Mouse (Mus musculus) small intestine, adult 2 months (tissue): ENCODE measurements around the gene Jaml. TPM values are rescaled to one million over a fixed set of nuclear protein-coding genes. Genes with fewer than 3 reads are reported as not detected.

Source experiments
- H3K27ac ChIP-seq: fragments of 200-500 bp; 2 replicates; pipeline ENCODE4 v1.5.1; 2012; ENCODE audit warnings: low read depth, low read length, control low read depth, inconsistent platforms; ENCODE audit not compliant: insufficient read depth
- H3K27me3 ChIP-seq: fragments of 200-500 bp; 2 replicates; pipeline ENCODE4 v1.6.1; 2012; ENCODE audit warnings: mild to moderate bottlenecking, moderate library complexity, low read length, inconsistent platforms; ENCODE audit not compliant: control insufficient read depth, insufficient read depth
- H3K36me3 ChIP-seq: fragments of 200-500 bp; 2 replicates; pipeline ENCODE4 v1.6.1; 2012; ENCODE audit warnings: mild to moderate bottlenecking, low read length, control low read depth, inconsistent platforms; ENCODE audit not compliant: control insufficient read depth, insufficient read depth
- H3K4me1 ChIP-seq: fragments of 200-500 bp; 2 replicates; pipeline ENCODE4 v1.6.1; 2012; ENCODE audit warnings: low read length, inconsistent platforms, mixed read lengths; ENCODE audit not compliant: control insufficient read depth, insufficient read depth, insufficient read length
- H3K4me3 ChIP-seq: fragments of 200-500 bp; 2 replicates; pipeline ENCODE4 v1.5.1; 2012; ENCODE audit warnings: low read depth, mild to moderate bottlenecking, control low read depth, inconsistent platforms, low read length, moderate library complexity
- CTCF ChIP-seq: fragments of 200-500 bp; IDR thresholded peaks from 2 replicates; pipeline ENCODE4 v1.5.1; 2012; ENCODE audit warnings: low read depth, mild to moderate bottlenecking, control low read depth, inconsistent platforms, low read length, moderate library complexity, mixed read lengths; ENCODE audit not compliant: insufficient replicate concordance, insufficient read length; ENCODE audit errors: extremely low read depth
- POLR2A ChIP-seq: fragments of 200-500 bp; IDR thresholded peaks from 2 replicates; pipeline ENCODE4 v1.6.1; 2012; ENCODE audit warnings: low read depth, mild to moderate bottlenecking, control low read depth, inconsistent platforms, low read length, moderate library complexity
- WGBS: fragments of 180-500 bp; shearing (Covaris S2); methylation state at CpG from one replicate; pipeline ENCODE4 v1.1.7; 2018; 5-methylcytosine and 5-hydroxymethylcytosine counted together
- polyA plus RNA-seq: library from polyadenylated mRNA; depleted of rRNA; stranded (reverse); fragments of >200 nt; gene quantifications from 2 replicates; pipeline ENCODE4 v1.2.3, GENCODE M21; 2012

Jaml gene
- polyA plus RNA-seq, 1 experiment = 3.9 TPM

DNA sequence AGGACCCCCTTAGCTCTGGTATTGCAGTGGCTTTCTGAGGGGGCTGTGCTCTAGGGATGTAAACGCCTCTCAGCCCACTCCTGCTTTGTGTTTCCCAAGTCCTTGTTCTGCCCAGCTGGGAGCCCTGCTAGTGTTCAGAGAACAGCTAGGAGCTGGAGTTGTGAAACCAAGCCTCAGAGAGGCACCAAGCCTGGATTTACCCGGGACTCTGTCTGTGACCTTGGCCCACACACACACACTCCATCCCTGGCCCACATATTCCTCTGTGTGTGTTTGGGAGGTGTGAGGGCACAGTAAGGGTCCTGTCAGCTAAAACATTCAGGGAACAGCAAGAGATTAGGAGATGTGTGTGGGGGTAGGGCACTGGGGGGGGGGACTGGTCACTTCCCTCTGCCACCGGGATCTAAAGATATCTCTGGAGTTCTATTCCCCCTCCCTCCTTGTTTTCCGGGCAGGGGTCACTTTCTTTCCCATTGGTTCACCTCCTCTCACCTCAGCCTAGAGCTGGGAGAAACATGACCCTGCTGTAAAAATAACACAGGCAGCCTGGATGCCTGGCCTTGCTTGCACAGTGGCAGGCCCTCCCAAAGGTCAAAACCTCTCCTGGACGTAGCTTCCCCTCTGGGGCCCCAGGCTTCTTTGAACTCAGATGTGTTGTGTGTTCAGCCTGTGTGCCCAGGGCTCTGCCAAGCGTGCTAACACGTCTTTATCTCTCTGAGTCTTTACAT, 57.6 kb downstream of the Jaml start:
- H3K27me3 ChIP-seq = peaks cover 18% of the 10 kb centered on the region
- no peaks in the 10 kb centered on the region for H3K36me3 ChIP-seq
- H3K4me3 ChIP-seq = no peak overlapping the region
- 60% methylated on average over 7 of the region's 7 CpGs for WGBS
- TF ChIP-seq CTCF (no peak), POLR2A (no peak)
- peaks cover 15% of the 10 kb centered on the region for H3K4me1 ChIP-seq
- H3K27ac ChIP-seq = no peak overlapping the region

DNA sequence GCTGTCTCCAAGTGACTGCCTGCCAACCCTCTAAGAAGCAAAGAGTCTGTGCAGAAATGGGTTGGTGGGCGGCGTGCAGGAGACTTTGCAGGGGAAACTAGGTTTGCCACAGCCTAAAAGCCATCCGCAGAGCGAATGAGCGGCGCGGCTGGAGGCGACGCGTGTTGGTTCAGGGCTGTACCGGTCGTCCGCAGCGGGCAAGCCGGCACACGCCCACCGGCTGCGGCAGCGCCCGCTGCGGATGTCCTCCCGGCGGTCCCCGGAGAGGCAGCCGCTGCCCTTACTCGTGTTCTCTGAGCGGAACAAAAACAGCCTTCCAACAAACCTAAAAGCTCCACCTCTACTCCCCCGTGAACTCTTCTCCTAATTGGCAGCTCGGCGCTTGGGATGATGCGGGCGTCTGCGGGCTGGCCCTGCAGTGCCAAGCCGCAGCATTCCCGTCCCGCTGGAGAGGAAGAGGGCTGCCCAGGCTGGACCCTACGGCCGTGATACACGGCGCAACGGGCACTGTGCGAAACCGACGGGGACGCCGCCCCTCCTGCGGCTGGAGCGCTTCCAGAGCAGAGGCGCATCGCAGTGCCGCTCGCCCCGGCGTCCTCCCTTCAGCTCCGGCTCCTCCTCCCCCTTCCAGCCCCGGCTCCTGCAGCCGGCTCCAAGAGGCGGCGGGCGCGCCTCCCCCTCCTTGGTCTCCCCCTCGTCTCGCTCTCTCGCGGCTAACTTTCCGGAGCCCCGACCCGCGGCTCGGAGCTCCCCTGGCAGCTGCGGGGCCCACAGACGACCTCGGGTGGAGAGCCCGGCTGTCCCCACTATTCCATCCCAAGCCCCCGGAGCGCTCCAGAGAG, 59.4 kb downstream of the Jaml start, which contains the start of gene Scn4b:
Gene Scn4b (plus strand): TSS at position 205 of the 842 bp plus-strand sequence.
- under 1% methylated on average over 76 of the region's 76 CpGs for WGBS
- Histone ChIP-seq H3K27me3 (peaks cover 18% of the 10 kb centered on the region), H3K4me3 (peak within 1 kb of the TSS; percentile 61), H3K4me1 (peaks cover 13% of the 10 kb centered on the region), H3K27ac (no peak within 1 kb of the TSS), H3K36me3 (no peaks in the 10 kb centered on the region)
- TF ChIP-seq POLR2A = no peak
- no peak for TF ChIP-seq CTCF

DNA sequence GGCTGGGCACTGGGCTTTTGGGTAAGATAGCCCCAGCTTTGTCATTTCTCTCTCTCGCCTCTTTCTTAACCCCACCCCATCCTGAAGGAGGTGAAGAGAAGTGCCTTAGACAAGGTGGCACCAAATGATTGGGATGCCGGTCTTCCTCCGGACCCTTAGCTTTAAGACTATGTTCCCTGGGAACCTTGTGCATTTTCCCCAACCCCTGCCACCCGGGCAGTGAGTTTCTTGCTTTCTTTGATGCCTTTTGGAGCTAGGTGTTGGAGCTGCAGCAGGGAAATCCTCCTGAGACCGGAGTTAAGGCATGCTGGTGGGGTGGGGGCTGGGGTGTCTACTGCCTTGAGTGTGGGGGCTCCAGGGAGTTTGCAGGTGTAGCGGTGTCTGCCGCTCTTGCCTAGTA, 60.1 kb downstream of the Jaml start:
- peaks cover 18% of the 10 kb centered on the region for H3K27me3 ChIP-seq
- peak overlapping the region; percentile 61 for H3K4me3 ChIP-seq
- H3K4me1 ChIP-seq = peaks cover 11% of the 10 kb centered on the region
- H3K27ac ChIP-seq = no peak overlapping the region
- no peaks in the 10 kb centered on the region for H3K36me3 ChIP-seq
- WGBS = 36% methylated on average over 7 of the region's 7 CpGs
- TF ChIP-seq POLR2A (no peak), CTCF (no peak)

DNA sequence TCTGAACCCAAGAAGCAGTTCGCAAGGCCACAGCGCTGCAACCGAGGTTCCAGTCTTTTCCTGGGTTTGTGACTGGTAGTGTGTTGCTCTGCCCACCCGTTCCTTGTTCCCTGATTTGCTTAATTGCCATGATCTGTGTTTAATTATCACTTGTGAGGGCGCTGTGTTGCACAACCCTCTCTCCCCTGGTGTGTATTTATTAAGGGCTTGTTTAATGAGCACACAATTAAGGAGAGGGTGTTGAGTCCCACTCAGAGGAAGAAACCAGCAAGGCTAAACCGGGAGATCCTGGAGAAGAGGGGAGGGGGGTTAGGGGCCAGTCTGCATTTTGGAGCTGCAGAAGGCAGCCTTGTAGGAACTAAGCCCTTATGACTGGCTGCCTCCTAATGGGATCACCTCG, 62.0 kb downstream of the Jaml start:
- no peak overlapping the region for H3K27ac ChIP-seq
- H3K4me3 ChIP-seq = no peak overlapping the region
- WGBS = 78% methylated on average over 7 of the region's 7 CpGs
- H3K4me1 ChIP-seq = peaks cover 11% of the 10 kb centered on the region
- peaks cover 24% of the 10 kb centered on the region for H3K27me3 ChIP-seq
- no peaks in the 10 kb centered on the region for H3K36me3 ChIP-seq
- TF ChIP-seq CTCF (no peak), POLR2A (no peak)

DNA sequence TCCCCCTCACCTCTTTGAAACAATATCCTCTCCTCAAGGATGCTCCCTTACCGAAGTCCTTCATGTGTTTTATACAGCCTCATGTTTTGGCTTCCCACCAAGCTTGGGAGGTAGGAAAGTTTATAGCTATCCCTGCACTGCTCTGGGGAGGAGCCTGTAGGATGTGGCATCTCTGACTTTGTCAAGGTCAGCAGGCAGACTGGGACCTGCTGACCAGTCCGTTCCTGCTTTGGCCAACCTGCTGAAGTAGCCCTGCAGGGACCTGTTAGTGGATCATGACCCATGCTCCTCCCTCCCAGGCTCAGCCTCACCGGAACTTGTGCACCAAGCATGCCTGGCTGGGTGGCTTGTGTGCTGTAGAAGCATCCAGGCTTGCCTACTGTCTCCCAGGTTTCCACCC, 63.7 kb downstream of the Jaml start:
- WGBS = 53% methylated on average over 3 of the region's 3 CpGs
- Histone ChIP-seq H3K27me3 (peaks cover 24% of the 10 kb centered on the region), H3K36me3 (no peaks in the 10 kb centered on the region), H3K27ac (no peak overlapping the region), H3K4me3 (no peak overlapping the region), H3K4me1 (peaks cover 11% of the 10 kb centered on the region)
- TF ChIP-seq POLR2A (no peak), CTCF (no peak)

DNA sequence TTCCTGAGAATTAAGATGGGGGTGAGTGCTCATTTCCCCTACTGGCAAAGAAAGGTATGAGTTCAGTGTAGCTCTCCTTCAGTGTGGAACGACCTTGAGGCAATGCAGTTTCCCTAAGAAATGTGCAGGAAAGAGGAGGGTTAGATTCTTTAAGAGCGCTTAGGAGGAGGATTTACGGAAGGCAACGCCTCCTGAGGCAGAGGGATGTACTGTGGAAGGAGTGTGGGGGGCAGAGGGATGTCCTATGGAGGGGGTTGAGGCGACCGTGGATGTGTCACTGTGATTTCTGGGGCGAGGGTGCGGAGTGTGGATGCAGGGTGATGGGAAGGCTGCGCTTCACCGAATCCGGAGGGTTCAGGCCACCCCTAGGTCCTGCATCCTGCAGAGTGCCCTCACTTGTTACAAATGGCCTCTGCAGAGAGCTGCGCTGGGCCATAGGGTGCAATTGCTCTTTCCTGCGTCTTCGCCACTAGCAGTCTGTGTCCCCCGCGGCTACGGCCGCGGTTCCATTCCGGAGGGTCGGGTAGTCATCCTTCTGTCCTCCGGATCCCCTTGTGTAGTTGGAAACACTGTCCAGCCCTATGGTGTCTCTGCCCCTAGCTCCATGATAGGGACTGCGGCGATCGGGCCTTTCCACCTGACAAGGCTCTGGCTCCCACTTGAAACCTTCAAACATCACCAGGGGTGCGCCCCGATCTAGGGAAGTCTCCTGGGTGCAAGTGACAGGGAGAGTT, 66.7 kb downstream of the Jaml start:
- H3K27ac ChIP-seq = no peak overlapping the region
- no peaks in the 10 kb centered on the region for H3K4me1 ChIP-seq
- H3K36me3 ChIP-seq = no peaks in the 10 kb centered on the region
- H3K4me3 ChIP-seq = peak overlapping the region; percentile 50
- TF ChIP-seq CTCF = no peak
- TF ChIP-seq POLR2A = 0 out of 2 replicates have a peak, but pooled peaks have one; percentile 12
- peaks cover 6% of the 10 kb centered on the region; the same call in 1 of the 2 replicates for H3K27me3 ChIP-seq
- 9% methylated on average over 27 of the region's 27 CpGs for WGBS

DNA sequence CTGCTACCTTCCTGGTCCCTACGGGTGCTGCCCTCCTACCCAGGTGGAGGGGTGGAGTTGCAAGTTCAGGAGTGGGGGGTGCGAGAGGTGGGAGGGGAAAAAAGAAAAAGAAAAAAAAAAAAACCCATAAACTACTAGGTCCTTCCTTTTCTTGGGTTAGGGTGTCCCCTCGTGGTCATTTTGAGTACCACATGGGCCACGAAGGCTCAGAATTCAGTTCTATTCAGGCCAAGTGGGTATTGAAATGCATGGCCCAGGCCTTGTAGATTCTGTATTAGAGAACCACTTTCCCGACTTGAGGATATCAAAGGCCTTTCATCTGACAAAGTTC, 67.2 kb downstream of the Jaml start:
- Histone ChIP-seq H3K36me3 (no peaks in the 10 kb centered on the region), H3K4me3 (peak overlapping the region; percentile 50), H3K4me1 (no peaks in the 10 kb centered on the region), H3K27me3 (peaks cover 6% of the 10 kb centered on the region; the same call in 1 of the 2 replicates), H3K27ac (no peak overlapping the region)
- WGBS = 2% methylated on average over 5 of the region's 5 CpGs
- no peak for TF ChIP-seq POLR2A
- peak; percentile 63; the same call in 1 of the 2 replicates for TF ChIP-seq CTCF
